Mouse (Mus musculus) left cerebral cortex, adult 18-20 months (tissue): ENCODE measurements around the gene Itpr2. TPM values are rescaled to one million over a fixed set of nuclear protein-coding genes. Genes with fewer than 3 reads are reported as not detected.

Experiments
- DNase-seq, 2 experiments: peaks; one replicate each; pipeline ENCODE4 v3.0.0; 2021 to 2022; ENCODE audit warnings: low spot score in 2 of 2, mixed read lengths in 1 of 2
- total RNA-seq, 2 experiments: library from RNA; stranded (reverse); gene quantifications; 2 replicates each; pipeline ENCODE4 v1.2.3; 2021

The Itpr2 gene
- total RNA-seq, 2 experiments from 2014 or later: 10.7 to 13.3 TPM

- DNase-seq: no peak
These were observed 327.3 kb downstream of the Itpr2 start for GRCm38 (mm10) chr6:146174644-146175250.

GRCm38 (mm10) chr6:146170603-146171051 is 331.4 kb downstream of the Itpr2 start:
- DNase-seq: no peak

GRCm38 (mm10) chr6:146167207-146167606 is 334.8 kb downstream of the Itpr2 start:
- DNase-seq: no peak

- DNase-seq: no peak
These were observed 342.4 kb downstream of the Itpr2 start for GRCm38 (mm10) chr6:146159641-146160040.

- no peak for DNase-seq
These were observed 343.3 kb downstream of the Itpr2 start for GRCm38 (mm10) chr6:146158717-146159116.

GRCm38 (mm10) chr6:146157983-146158535 is 344.0 kb downstream of the Itpr2 start:
- peak; percentile 11 to 30 for DNase-seq

- peak in 1 of 2 experiments; percentile 32 for DNase-seq
These were observed 344.9 kb downstream of the Itpr2 start for GRCm38 (mm10) chr6:146157099-146157498.

GRCm38 (mm10) chr6:146156536-146156935 is 345.5 kb downstream of the Itpr2 start:
- no peak for DNase-seq

GRCm38 (mm10) chr6:146155156-146155734 is 346.8 kb downstream of the Itpr2 start:
- no peak for DNase-seq

GRCm38 (mm10) chr6:146152843-146153242 is 349.2 kb downstream of the Itpr2 start:
- DNase-seq: no peak

GRCm38 (mm10) chr6:146140966-146141585 is 360.9 kb downstream of the Itpr2 start:
- DNase-seq: no peak

GRCm38 (mm10) chr6:146140171-146140570 is 361.9 kb downstream of the Itpr2 start:
- no peak for DNase-seq

- peak in 1 of 2 experiments; percentile 32 for DNase-seq
These were observed 365.4 kb downstream of the Itpr2 start for GRCm38 (mm10) chr6:146136646-146137045.

- DNase-seq: no peak
These were observed 365.8 kb downstream of the Itpr2 start for GRCm38 (mm10) chr6:146136244-146136643.

- no peak for DNase-seq
These were observed 366.7 kb downstream of the Itpr2 start for GRCm38 (mm10) chr6:146135291-146135690.

- no peak for DNase-seq
These were observed 368.1 kb downstream of the Itpr2 start for GRCm38 (mm10) chr6:146133921-146134320.

- DNase-seq: no peak
These were observed 373.0 kb downstream of the Itpr2 start for GRCm38 (mm10) chr6:146129066-146129465.

GRCm38 (mm10) chr6:146126823-146127681 is 375.0 kb downstream of the Itpr2 start:
- no peak for DNase-seq

- DNase-seq: no peak
These were observed 376.4 kb downstream of the Itpr2 start for GRCm38 (mm10) chr6:146125621-146126020.

GRCm38 (mm10) chr6:146124479-146124878 is 377.5 kb downstream of the Itpr2 start:
- peak; percentile 44 to 48 for DNase-seq

GRCm38 (mm10) chr6:146123656-146124055 is 378.4 kb downstream of the Itpr2 start:
- no peak for DNase-seq
